Mouse (Mus musculus) heart, embryonic 16.5 days (tissue): Measurements from ENCODE around the gene Actn3. TPM values are rescaled to one million over a fixed set of nuclear protein-coding genes. Genes with fewer than 3 reads are reported as not detected.

Source experiments
- ATAC-seq: fragments of 200-750 bp; cut with Nextera tagmentation; replicated peaks from 2 replicates; pipeline ENCODE4 v1.8.0; 2017; ENCODE audit warnings: moderate number of reproducible peaks; ENCODE audit not compliant: insufficient read depth, low FRiP score; ENCODE audit errors: extremely low read depth
- H3K27ac ChIP-seq: fragments of 300-500 bp; sonication (generic); 2 replicates; pipeline ENCODE4 v1.5.1; 2014; ENCODE audit warnings: mild to moderate bottlenecking, low read length, control low read depth, moderate library complexity
- H3K27me3 ChIP-seq: fragments of 300-500 bp; sonication (generic); 2 replicates; pipeline ENCODE4 v1.6.1; 2014; ENCODE audit warnings: low read length, mixed read lengths; ENCODE audit not compliant: control insufficient read depth, insufficient read depth
- H3K36me3 ChIP-seq: fragments of 300-500 bp; sonication (generic); 2 replicates; pipeline ENCODE4 v1.6.1; 2014; ENCODE audit not compliant: control insufficient read depth, insufficient read depth
- H3K4me1 ChIP-seq: fragments of 300-500 bp; sonication (generic); 2 replicates; pipeline ENCODE4 v1.6.1; 2014; ENCODE audit warnings: low read length, mixed read lengths; ENCODE audit not compliant: control insufficient read depth, insufficient read depth
- H3K4me2 ChIP-seq: fragments of 300-500 bp; sonication (generic); 2 replicates; pipeline ENCODE4 v1.6.1; 2014; ENCODE audit warnings: low read depth, mild to moderate bottlenecking, control low read depth, low read length
- H3K4me3 ChIP-seq: fragments of 300-500 bp; sonication (generic); 2 replicates; pipeline ENCODE4 v1.5.1; 2014; ENCODE audit warnings: mild to moderate bottlenecking, control low read depth, low read length
- H3K9ac ChIP-seq: fragments of 300-500 bp; sonication (generic); 2 replicates; pipeline ENCODE4 v1.6.1; 2014; ENCODE audit warnings: low read length, control low read depth
- H3K9me3 ChIP-seq: fragments of 300-500 bp; sonication (generic); replicated peaks from 2 replicates; pipeline ENCODE4 v1.6.1; 2016; ENCODE audit warnings: low read length; ENCODE audit not compliant: control insufficient read depth
- WGBS: fragments of 180-500 bp; shearing (Covaris S2); extraction: QIAGEN DNeasy Blood & Tissue Kit; methylation state at CpG from one replicate; pipeline ENCODE4 v1.1.7; 2014; 5-methylcytosine and 5-hydroxymethylcytosine counted together
- polyA plus RNA-seq: library from polyadenylated mRNA; unstranded; fragments of >200 nt; fragmentation: Nextera tagmentation; extraction: Ambion mirVana; gene quantifications from 2 replicates; pipeline ENCODE4 v1.2.1, GENCODE M21; 2015

The Actn3 gene
- polyA plus RNA-seq, 1 experiment from 2014 or later = 10.7 TPM

DNA sequence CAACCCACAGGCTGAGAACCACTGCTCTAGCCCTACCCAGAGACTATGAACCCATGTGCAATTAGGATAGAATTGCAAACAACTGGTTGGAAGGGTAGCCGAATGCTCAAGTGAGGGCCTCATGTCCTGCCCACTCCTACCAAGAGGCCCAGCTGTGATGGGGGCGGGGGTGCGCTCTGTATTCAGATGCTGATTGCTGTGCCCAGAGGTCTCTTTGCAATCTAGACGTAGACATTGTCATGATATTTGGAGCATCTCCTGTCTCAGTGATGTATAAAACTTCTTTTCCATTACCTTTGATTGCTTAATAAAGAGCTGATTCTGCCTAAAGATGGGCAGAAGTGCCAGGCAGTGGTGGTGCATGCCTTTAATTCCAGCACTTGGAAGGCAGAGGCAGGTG is 27.9 kb downstream of the Actn3 start:
- no peak overlapping the region for H3K4me3 ChIP-seq
- no peak overlapping the region for H3K9ac ChIP-seq
- peaks cover 3% of the 10 kb centered on the region; the same call in 1 of the 2 replicates for H3K4me1 ChIP-seq
- WGBS = 46% methylated on average over 4 of the region's 4 CpGs
- ATAC-seq = no peak
- H3K27ac ChIP-seq = no peak overlapping the region
- H3K36me3 ChIP-seq = no peaks in the 10 kb centered on the region
- 0 out of 2 replicates have a peak, but pooled peaks cover 2% of the 10 kb centered on the region for H3K27me3 ChIP-seq
- H3K9me3 ChIP-seq = no peaks in the 10 kb centered on the region
- no peak overlapping the region for H3K4me2 ChIP-seq

DNA sequence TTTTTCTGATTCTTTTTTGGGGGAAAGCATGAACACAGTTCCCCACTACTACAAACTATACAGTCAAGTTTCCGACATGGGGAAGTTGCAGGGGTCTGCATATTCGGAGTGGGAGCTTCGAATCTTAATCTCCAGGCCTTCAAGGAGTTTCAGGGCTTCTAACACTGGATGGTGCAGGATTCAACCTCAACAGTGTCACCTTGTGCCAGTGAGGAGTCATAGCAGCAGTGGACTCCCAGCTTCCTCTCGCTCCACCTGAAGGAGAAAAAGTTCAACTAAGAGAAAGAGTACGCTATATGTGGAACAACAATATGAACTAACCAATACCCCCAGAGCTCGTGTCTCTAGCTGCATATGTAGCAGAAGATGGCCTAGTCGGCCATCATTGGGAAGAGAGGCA is 30.2 kb downstream of the Actn3 start:
- Histone ChIP-seq H3K4me2 (no peak overlapping the region), H3K27ac (no peak overlapping the region), H3K9me3 (no peaks in the 10 kb centered on the region), H3K27me3 (0 out of 2 replicates have a peak, but pooled peaks cover 6% of the 10 kb centered on the region), H3K9ac (no peak overlapping the region), H3K36me3 (no peaks in the 10 kb centered on the region), H3K4me1 (no peaks in the 10 kb centered on the region), H3K4me3 (no peak overlapping the region)
- ATAC-seq = no peak
- 24% methylated on average over 7 of the region's 7 CpGs for WGBS

DNA sequence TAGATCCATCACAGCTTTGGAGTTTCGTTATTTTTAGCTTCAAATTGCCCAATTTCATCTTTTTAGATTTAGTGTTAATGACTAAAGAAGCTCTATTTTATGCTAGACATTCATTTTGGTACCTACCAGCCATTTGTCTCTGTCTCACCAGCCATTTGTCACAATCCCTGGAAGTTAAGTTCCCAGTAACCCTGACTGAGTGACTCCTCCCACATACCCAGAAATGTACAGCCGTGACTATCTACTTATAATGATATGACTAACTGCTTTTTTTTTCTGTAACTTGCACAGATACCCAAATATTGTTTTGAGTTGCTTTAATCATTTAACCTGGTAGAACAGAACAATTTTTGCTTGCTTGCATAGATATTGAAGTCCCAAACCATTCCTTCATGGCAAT is 31.9 kb downstream of the Actn3 start:
- ATAC-seq = no peak
- no peak overlapping the region for H3K4me3 ChIP-seq
- H3K9ac ChIP-seq = no peak overlapping the region
- H3K27me3 ChIP-seq = 0 out of 2 replicates have a peak, but pooled peaks cover 6% of the 10 kb centered on the region
- H3K27ac ChIP-seq = no peak overlapping the region
- H3K36me3 ChIP-seq = no peaks in the 10 kb centered on the region
- H3K4me2 ChIP-seq = no peak overlapping the region
- H3K9me3 ChIP-seq = no peaks in the 10 kb centered on the region
- WGBS = 51% methylated on average over 2 of the region's 2 CpGs
- H3K4me1 ChIP-seq = no peaks in the 10 kb centered on the region

DNA sequence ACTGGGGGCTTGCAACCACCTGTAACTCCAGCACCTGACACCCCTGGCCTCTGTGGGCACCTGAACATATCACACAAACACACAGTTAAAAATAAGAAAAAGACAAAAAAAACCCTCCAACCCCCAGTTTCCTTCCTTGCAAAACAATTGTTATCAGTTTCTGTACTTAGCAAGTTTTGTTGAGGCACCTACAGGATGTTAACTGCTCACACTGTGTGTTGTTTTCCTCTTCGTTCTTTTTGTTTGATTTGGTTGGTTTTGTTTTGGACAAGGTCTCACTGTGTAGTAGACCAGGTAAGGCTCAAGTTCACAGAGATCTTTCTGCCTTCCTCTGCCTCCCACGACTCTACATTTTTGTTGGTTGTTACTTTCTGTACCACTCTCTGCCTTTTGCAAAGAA is 35.1 kb downstream of the Actn3 start:
- WGBS = 46% methylated on average over 2 of the region's 2 CpGs
- Histone ChIP-seq H3K4me1 (peaks cover 10% of the 10 kb centered on the region), H3K4me2 (no peak overlapping the region), H3K27me3 (peaks cover 12% of the 10 kb centered on the region; the same call in 1 of the 2 replicates), H3K4me3 (no peak overlapping the region), H3K9ac (no peak overlapping the region), H3K27ac (no peak overlapping the region), H3K9me3 (no peaks in the 10 kb centered on the region), H3K36me3 (no peaks in the 10 kb centered on the region)
- ATAC-seq = no peak

DNA sequence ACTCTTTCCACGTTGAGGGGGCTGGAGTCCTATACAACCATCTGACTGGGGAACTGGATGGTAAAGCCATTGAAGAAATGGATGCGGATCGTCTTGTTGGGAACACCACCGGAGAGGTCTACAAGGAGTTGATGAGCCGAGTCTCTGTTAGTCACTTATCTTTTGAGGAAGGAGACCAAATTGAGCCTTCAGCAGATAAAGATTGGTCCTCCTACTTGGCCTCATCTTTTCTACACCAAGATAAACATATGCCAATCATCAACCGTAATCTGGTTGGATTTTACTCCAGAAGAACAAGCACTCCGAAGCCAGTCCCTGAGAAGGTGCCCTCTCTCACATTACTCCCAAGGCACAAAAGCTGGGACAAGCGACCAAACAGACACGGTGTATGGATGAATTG is 36.9 kb downstream of the Actn3 start:
- H3K27me3 ChIP-seq = peaks cover 12% of the 10 kb centered on the region; the same call in 1 of the 2 replicates
- no peak for ATAC-seq
- H3K9ac ChIP-seq = no peak overlapping the region
- no peak overlapping the region for H3K4me2 ChIP-seq
- H3K36me3 ChIP-seq = no peaks in the 10 kb centered on the region
- no peaks in the 10 kb centered on the region for H3K9me3 ChIP-seq
- H3K27ac ChIP-seq = no peak overlapping the region
- peaks cover 10% of the 10 kb centered on the region for H3K4me1 ChIP-seq
- 71% methylated on average over 9 of the region's 9 CpGs for WGBS
- H3K4me3 ChIP-seq = no peak overlapping the region

- H3K4me3 ChIP-seq = peak within 1 kb of the TSS; percentile 81
- ATAC-seq = peak; percentile 99
- H3K9ac ChIP-seq = peak within 1 kb of the TSS; percentile 81
- no peaks in the 10 kb centered on the region for H3K36me3 ChIP-seq
- no peaks in the 10 kb centered on the region for H3K9me3 ChIP-seq
- H3K4me2 ChIP-seq = peak within 1 kb of the TSS; percentile 99
- H3K27me3 ChIP-seq = peaks cover 12% of the 10 kb centered on the region; the same call in 1 of the 2 replicates
- under 1% methylated on average over 25 of the region's 25 CpGs for WGBS
- H3K4me1 ChIP-seq = peaks cover 10% of the 10 kb centered on the region
- H3K27ac ChIP-seq = no peak within 1 kb of the TSS
Measured at GRCm38 (mm10) chr19:4839149-4839548, 38.6 kb downstream of the Actn3 start, which contains the start of the genes Ccs and Ccdc87. Gene Ccs (minus strand): TSS chr19:4839332. Gene Ccdc87 (plus strand): TSS chr19:4839366.

DNA sequence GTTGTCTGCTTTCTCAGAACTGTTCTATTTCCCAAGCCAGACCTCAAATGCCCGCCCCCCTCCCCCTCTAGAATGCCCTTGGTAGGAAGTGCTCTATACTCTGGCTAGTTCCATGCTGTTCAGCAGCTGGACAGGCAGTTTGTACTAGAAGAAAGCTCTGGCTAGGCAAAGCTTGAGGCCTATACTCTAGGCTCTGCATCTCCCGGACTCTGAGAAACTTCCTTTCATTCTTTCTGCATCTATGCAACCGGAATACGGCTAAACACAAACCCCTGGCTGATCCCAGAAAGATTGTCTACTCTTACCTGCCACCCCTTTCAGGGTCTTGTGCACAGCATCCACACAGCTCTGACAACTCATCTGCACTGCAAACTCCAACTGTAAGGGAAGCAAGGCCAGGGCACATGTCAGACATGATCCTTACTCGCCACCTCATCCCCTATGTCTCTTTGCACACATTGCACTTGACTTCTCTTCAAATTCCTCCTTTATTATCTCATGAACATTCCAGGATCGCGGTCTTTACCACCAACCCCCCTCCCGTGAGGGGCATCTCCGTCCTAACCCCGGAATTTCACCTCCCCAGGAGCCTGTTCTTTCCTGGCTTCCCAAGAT is 39.1 kb downstream of the Actn3 start:
- Histone ChIP-seq H3K27ac (no peak overlapping the region), H3K4me2 (peak overlapping the region; percentile 99), H3K4me3 (peak overlapping the region; percentile 81), H3K27me3 (peaks cover 12% of the 10 kb centered on the region; the same call in 1 of the 2 replicates), H3K36me3 (no peaks in the 10 kb centered on the region), H3K9me3 (no peaks in the 10 kb centered on the region), H3K4me1 (peaks cover 10% of the 10 kb centered on the region), H3K9ac (peak overlapping the region; percentile 81)
- ATAC-seq = no peak
- 28% methylated on average over 10 of the region's 10 CpGs for WGBS

DNA sequence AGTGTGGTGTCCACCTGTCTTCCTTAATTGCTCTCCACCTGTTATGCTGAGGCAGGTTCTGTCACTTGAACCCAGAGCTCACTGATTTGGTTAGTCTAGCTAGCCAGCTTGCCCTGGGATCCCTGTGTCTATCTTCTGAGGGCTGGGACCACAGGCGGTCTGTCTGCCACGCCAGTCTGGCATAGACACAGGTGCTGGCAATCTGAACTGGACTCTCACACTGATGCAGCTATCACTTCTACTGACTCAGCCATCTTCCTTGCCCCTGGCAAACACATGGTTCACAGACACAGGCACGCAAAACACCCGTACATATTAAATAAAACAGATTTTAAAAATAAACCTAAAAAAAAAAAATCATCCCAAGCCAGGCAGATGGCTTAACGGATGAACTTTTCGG is 40.7 kb downstream of the Actn3 start:
- no peaks in the 10 kb centered on the region for H3K9me3 ChIP-seq
- H3K4me3 ChIP-seq = no peak overlapping the region
- no peak for ATAC-seq
- H3K27me3 ChIP-seq = peaks cover 9% of the 10 kb centered on the region; the same call in 1 of the 2 replicates
- WGBS = 91% methylated on average over 6 of the region's 6 CpGs
- H3K4me1 ChIP-seq = peaks cover 10% of the 10 kb centered on the region
- 0 out of 2 replicates have a peak, but pooled peaks cover 4% of the 10 kb centered on the region for H3K36me3 ChIP-seq
- no peak overlapping the region for H3K27ac ChIP-seq
- no peak overlapping the region for H3K4me2 ChIP-seq
- H3K9ac ChIP-seq = no peak overlapping the region

GRCm38 (mm10) chr19:4836096-4836495 is 41.6 kb downstream of the Actn3 start:
- Histone ChIP-seq H3K4me2 (no peak overlapping the region), H3K36me3 (0 out of 2 replicates have a peak, but pooled peaks cover 4% of the 10 kb centered on the region), H3K4me1 (peaks cover 10% of the 10 kb centered on the region), H3K4me3 (no peak overlapping the region), H3K9me3 (no peaks in the 10 kb centered on the region), H3K27ac (no peak overlapping the region), H3K9ac (no peak overlapping the region), H3K27me3 (peaks cover 9% of the 10 kb centered on the region; the same call in 1 of the 2 replicates)
- 67% methylated on average over 2 of the region's 2 CpGs for WGBS
- ATAC-seq = no peak
